Mouse (Mus musculus): Measurements from ENCODE around the gene Ddi2. TPM values are rescaled to one million over a fixed set of nuclear protein-coding genes. Genes with fewer than 3 reads are reported as not detected.
"Not testable (repeated sequence)": the region's sequence is repeated elsewhere in the genome, so short reads cannot be mapped to it uniquely, and the experiment has no call there.

The Ddi2 gene
- total RNA-seq (2021): 10 to 100 TPM; 39.4 to 44.1 TPM

DNA sequence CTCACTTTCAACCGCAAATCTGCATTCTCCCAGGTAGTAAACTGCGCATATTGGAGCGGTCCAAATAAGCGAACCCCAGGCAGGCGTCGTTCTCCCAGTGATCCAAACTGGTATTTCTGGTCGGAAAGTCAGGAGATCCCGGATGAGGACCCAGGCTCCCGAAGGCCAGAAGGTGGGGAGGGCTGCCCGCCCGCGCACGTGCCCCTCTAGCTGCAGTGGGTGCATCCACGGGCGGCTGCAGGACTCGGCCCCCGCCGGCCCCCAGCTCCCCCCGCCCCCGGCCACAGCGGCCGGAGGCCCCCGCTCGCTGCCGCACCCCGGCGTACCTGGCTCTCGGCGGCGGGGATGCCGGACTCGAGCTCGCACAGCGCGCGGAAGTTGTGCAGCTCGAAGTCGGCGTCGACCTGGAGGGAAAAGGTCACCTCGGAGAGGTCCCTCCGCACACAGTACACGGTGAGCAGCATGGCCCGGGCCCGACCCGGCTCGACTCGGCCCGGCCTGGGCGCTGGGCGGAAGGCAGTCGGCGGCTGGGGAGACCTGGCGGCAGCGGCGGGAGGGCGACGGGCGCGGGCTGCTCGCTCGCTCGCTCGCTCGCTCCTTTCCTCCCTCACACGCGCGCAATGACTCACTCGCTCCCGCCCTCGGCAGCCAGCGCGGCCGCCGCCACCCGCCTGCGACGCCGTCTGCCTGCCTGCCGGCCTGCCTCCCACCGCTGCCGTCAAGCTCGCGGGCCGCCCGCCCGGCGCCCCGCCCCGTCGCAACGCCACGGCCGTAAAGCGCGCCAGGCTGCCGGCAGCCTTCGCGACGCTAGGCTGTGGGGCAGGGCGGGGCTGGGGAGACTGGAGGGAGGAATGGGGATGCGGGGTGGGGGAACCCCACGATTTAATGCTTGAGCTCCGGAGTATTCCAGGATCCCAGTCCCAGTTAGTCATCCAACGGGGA, at the start of gene Ddi2:
Ddi2 (minus strand) TSS at position 689 of the 942 bp plus-strand sequence.
- intact Hi-C loops (cut with DNase I): loop anchor here (5.0 kb wide), 1 partner anchor 69 kb away; the partner anchor contains the start of genes Casp9 and Dnajc16
- peak; percentile 91 to 96 for DNase-seq (ENCODE audit: low spot score in 2 of 2)

DNA sequence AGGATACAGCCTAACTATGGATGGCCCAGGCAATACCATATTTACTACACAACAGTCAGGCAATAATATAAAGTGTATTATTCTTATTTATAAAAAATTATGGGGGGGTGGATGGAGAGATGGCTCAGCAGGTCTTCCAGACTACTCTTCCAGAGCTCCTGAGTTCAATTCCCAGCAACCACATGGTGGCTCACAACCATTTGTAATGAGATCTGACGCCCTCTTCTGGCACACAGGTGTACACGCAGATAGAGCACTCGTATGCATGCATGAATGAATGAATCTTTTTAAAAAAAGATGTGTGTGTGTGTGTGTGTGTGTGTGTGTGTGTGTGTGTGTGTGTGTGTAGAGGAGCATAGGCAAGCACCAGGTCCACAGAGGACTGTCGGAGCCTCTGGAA, 49.8 kb upstream of the Ddi2 start:
- intact Hi-C loops (cut with DNase I); DNase-seq (ENCODE audit: low spot score in 2 of 2): not testable (repeated sequence)

DNA sequence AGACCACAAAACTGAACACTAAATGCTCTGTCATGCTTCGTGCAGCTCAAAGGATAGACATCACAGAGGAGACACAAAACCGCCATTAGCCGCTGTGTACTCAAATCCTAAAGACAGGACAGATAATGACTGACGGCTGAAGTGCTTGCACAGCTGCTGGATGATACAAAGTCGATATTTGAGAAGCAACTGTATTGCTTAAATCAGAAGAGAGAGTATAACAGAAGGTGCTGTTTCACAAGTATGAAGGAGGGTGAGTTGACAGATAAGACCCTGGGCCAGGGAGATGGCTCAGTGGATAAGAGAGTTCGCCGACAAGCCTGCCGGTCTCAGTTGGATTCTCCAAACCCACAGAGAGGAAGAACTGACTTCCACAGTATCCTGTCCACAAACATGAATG, 48.6 kb upstream of the Ddi2 start:
- intact Hi-C loops (cut with DNase I): no loop called here
- no peak for DNase-seq (ENCODE audit: low spot score in 2 of 2)

DNA sequence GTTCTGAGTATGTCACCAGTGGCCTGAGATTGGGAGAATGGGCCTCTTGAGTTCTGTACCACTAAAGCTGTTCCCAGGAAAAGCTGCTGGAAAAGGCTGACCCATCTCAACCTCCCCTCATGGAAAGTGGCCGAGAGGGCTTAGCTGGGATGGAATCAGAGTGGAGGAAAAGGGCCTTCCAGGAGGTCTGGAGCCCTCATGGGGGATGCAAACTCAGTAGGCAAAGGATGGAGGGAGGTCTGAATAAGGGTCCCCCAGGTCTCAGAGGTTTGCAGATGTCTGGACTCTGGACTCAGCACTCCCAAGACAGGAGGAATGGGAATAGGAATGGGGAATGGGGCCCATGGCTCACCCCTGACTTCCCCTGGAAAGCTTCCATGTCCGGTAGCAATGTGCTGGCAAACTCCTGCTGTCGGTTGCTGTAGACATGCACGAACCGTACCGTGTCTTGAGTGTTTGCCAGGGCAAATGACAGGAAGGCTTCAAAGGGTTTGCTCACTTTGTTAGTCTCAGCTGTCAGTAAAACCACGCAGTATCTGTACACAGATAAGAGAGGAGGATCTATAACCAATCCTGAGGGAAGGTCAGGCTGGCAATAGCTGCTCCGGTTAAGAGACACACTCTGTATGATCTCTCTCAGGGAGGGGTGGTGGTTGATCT, 46.4 kb upstream of the Ddi2 start:
- intact Hi-C loops (cut with DNase I): no loop called here
- no peak for DNase-seq (ENCODE audit: low spot score in 2 of 2)

DNA sequence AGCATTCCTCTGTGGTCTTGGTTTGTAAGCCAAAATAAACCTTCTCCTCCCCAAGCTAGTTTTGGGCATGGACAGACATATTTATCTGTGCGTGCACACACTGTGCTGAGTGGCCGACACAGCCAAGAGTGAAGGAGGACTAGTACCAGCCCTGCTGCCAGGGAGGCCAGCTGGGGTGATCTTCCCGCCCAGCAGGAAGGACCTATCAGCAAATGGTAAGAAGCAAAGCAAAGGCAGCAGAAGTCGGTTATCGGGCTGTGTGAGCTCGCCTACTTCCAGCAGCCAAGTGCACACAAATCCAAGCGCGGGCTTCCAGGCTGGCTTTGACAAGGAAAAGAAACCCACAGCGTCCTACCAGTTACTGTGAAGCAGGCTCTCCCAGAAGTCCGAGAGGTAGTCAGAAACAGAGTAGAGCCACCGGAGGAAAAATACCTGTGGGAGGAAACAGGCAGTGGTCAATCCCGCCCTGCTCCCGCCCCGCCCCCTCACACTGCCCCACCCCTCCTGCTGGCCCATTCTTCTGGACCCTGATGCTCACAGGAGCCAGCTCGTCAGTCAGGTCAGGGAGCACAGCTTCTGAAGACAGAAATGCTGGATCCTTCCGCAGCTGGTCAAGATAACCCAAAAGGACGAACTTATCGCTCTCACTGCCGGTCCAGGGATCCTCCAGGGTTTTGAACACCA, 44.3 kb upstream of the Ddi2 start:
- intact Hi-C loops (cut with DNase I): no loop called here
- DNase-seq (ENCODE audit: low spot score in 2 of 2): no peak

DNA sequence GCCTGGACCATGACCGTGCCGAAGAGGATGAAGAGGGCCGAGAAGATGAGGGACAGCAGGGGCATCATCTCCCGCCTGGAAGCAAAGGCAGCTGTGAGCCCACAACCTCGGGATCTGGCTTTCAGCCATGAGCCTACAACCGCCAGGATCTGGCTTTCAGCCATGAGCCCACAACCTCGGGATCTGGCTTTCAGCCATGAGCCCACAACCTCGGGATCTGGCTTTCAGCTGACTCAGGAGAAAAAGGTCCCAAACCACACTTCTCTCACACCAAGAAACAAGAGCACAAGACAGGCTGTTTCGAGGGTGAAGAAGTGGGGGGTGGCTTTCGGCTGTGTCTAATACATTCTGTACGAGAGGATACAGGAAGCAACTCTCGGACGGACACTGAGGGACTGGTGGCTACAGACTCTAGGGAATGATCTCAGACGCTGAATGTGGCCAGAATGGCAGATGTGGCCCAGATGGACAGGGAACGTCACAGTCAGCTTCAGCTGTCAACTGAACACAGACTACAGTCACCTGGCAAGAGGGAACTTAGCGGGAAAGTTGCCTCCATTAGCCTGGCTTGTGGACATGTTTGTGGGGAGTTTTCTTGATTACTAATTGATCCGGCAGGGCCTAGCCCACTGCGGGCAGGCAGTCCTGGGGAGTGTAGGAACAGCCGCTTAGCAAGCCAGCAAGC, 43.6 kb upstream of the Ddi2 start:
- no peak for DNase-seq (ENCODE audit: low spot score in 2 of 2)
- intact Hi-C loops (cut with DNase I): no loop called here

DNA sequence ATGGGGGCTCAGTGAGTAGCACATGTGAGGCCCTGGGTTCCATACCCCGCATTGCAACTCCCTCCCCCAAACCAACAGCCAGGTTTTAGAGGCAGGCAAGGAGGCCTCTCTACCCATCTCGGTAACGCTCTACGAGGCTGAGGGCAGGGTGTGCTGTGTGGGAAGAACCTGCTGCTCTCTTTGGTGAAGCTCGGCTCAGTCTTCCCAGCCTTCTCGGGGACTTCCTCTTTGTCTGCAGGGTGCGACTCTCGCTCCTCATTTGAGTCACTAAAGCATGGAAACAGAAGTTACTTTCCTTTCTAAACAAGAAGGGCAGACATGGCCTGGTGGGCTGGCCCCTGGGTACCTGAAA, 43.1 kb upstream of the Ddi2 start:
- intact Hi-C loops (cut with DNase I): no loop called here
- peak in 1 of 2 experiments; percentile 25 for DNase-seq (ENCODE audit: low spot score in 2 of 2)

DNA sequence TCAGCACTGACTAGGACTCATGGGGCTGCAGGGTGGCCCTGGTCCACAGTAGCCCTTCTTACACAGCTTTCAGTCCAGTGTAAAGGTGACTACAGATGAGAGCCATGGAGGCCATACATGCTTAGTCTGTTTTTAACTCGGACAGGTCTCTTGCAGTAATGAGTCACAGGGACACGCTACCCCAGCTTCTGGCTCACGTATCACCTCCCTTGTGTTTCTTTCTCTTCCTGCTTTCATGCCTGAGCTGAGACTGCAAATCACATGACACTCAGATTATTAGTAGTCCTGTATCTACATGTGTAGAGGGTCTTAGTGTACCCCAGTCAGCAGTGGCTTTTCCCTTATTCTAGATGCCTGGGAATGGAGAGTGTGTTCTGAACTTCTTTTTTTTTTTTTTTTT, 41.8 kb upstream of the Ddi2 start:
- no peak for DNase-seq (ENCODE audit: low spot score in 2 of 2)
- intact Hi-C loops (cut with DNase I): no loop called here

DNA sequence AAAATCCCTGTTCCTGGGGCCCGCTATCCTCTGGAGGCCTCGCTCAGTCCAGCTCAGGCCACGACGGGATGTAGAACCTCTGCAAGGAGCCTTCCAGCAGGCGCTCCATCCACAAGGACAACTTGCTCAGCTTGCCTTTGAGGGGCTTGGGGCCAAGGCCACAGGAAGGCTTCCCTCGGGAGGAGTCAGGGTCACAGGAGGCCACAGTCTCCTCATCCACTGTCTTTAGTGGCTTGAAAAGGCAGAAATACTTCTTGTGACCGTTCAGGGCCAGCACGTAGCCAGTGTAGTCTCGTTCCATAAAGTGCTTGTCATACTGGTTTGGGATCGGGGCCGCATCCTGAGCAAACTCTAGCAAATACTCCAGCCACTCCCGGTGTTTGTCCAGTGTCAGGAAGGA, 40.3 kb upstream of the Ddi2 start:
- no peak for DNase-seq (ENCODE audit: low spot score in 2 of 2)
- intact Hi-C loops (cut with DNase I): no loop called here

DNA sequence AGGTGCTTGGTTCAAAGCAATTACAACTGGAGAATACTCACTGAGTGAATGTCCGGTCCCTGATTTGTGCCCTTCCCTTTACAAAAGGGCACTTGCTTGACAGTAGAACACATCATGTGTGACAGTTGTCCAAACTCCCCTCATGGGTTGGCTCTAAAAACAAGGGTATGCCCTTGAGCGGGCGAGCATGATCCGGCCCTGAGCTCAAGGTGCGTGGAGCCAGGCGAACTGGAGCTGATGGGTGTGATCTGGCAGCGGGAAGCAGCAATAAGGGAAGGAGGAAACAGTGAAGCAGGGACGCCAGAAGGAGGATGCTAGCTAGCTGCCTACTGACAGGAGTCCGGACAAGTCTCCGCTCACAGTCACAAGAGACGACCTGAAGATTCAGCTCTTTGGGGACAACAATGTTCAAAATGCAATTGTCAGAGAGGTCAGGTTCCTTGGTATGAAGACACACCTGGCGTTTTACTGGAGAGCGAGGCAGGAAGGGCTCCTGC, 38.9 kb upstream of the Ddi2 start:
- no peak for DNase-seq (ENCODE audit: low spot score in 2 of 2)
- intact Hi-C loops (cut with DNase I): no loop called here

DNA sequence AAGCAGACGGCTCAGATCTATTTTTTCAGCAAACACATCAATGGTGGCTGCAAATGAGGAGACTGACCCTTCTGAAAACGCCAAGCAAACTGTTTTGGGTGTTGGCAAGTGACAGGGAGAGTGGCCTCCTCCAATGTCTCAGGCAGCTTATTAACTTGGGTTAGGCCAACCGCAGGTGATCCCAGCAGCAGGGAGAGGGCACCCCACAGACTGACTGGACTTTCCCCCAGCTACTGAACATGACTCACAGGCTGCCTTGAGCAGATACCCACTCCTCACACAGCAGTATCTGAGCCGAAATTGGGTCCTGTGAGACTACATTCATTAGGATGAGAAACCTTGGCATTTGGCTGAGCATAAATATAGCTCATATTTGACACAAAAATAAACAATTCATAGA, 37.7 kb upstream of the Ddi2 start:
- DNase-seq (ENCODE audit: low spot score in 2 of 2): no peak
- intact Hi-C loops (cut with DNase I): no loop called here

DNA sequence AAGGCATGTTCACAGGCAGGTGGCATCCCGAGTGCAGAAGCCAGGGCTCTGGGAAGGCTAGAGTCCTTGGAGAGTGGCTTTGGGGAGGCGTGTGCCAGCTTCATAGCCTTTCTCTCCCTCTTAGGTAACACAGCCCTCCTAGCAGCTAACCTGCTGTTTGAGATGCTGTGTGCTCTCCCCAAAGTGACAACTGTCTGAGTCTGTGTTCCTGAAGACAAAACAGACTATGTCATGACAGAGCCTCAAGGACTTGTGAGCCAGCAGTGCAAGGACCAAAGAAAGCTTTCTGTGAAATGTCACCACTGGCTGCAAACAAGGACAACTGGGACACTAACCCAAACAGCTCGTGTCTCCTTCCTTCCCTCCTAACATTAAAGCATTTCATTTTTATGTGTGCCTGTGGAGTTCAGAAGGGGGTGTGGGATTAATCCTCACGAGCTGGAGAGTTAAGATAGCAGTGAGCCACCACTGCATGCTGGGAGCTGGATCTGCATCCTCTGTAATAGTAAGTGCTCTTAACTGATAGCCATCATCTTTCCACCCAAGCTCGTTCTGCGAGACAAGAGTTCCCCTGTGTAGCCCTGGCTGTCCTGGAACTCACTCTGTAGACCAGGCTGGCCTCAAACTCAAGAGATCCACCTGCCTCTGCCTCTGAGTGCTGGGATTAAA, 35.8 kb upstream of the Ddi2 start:
- intact Hi-C loops (cut with DNase I): no loop called here
- no peak for DNase-seq (ENCODE audit: low spot score in 2 of 2)

DNA sequence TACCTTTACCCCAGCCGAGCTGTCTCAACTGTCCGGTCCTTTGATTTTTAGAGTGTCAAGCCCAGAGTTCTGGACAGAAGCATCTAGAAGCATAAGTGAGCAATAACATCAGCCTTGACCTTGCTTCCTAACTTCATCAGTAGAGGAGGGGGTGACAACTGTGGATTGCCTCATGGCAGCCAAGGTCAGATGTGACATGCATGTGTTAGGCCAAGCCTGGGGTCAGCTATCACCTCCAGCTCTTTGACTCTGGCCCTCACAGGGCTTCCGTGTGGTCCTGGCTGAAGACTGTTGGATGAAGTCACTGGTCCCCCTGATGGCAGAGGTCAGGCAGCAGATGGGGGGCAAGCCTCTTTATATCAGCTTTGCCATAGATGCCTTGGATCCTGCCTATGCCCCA, 33.9 kb upstream of the Ddi2 start:
- intact Hi-C loops (cut with DNase I): no loop called here
- no peak for DNase-seq (ENCODE audit: low spot score in 2 of 2)

DNA sequence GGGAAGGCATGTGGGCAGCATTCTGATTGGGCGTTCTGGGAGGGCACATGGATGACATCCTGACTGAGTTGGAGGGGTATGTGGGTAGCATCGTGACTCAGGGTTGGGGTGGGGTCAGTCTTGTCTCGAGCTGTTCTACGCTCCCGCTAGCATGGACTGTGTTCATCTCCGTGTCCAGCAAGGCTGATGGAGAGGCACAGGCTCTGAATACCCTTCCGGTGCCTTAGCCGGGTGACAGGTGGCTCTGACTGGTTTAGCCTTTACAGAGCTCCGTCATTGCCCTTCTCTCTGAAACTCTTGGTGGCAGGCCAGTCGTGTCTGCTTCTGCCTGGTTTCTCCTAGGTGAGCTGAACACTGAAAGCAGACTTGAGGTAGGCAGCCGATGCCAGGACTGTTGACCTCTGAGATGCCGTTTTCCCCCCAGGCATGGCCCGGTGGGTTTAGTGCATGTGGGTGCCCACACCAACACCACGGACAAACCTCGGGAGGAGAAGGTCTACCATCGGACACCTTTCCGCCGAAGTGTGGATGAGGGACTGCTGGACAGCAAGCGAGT, 32.2 kb upstream of the Ddi2 start:
- intact Hi-C loops (cut with DNase I): no loop called here
- no peak for DNase-seq (ENCODE audit: low spot score in 2 of 2)

DNA sequence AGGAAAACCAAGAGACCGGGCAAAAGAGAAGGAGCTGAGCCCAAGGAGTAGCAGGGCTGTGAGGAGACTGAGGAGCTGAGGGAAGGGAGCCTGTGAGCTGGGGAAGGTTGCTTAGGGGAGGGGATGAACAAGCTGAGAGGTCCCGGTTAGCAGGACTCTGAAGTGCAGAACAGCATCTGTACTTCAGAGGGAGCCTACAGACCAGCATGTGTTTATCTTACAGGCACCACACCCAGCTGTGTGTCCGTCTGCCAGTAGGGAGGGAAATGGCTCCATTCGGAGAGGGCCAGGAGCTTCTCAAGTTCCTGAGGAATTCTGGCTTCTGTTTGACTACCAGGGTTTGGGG, 28.8 kb upstream of the Ddi2 start:
- intact Hi-C loops (cut with DNase I): no loop called here
- no peak for DNase-seq (ENCODE audit: low spot score in 2 of 2)

DNA sequence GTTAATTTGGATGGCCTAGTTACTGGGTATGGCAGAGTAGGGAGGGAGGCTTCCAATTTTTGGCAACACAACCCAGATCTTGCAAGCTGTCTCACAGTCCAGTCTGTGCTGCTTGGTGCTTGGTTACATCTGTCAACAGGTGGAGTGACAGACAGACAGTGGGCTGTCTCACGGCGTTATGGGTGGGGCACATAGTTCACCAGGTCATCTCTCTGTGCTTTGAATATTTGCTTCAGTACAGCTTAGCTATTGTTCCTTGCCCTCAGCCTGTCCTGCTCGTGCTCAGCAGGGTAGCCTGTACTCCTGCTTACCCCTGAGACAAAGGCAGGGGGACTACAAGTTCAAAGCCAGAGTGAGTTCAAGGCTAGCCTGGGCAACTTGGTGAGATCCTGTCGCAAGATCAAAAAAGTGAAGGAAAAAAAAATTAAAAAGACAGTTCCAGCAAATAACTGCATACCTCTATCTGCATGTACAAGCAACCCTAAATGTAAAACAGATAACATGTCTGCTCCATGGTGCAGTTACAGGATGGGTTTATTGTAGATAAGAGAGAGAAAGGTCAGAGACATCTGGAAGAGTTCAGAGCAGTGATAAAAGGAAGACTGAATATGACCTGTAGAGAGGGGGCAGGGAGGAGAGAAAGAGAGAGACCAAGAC, 28.3 kb upstream of the Ddi2 start:
- no peak for DNase-seq (ENCODE audit: low spot score in 2 of 2)
- intact Hi-C loops (cut with DNase I): no loop called here

DNA sequence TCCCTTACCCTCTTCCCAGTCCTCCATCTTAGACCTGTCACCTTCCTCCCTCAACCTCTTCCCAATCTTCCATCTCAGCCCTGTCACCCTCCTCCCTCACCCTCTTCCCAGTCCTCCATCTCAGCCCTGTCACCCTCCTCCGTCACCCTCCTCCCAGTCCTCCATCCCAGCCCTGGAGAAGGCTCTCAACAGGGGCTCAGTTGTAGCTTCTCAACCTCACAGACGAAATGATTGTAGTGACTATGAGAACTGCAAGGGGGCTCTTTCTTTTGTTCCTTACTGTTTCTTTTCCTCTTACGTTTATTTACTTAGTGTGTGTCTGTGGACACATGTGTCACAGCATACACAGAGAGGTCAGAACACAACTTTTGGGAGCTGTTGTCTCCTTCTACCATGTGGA, 27.6 kb upstream of the Ddi2 start:
- DNase-seq (ENCODE audit: low spot score in 2 of 2): no peak
- intact Hi-C loops (cut with DNase I): no loop called here

DNA sequence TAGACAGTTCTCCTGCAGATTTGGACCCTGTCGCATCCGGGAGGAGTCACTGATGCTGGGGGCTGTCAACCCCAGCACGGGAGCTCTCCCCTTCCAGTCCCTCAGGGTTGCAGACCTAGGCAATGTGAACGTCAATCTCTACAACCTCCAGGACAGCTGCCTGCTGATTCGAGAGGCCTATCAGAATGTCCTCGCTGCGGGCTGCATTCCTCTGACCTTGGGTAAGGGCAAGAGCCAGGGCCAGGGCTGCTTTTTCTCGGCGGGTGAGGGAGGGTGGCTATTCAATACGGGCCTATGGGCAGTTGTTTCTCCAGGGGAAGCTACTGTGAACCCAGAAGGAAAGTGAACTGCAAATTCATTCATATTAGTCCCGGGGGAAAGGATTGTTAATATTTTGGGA, 26.3 kb upstream of the Ddi2 start:
- intact Hi-C loops (cut with DNase I): no loop called here
- DNase-seq (ENCODE audit: low spot score in 2 of 2): no peak
